Mouse (Mus musculus): ENCODE measurements around the gene Smyd3.

Gene Smyd3

DNA sequence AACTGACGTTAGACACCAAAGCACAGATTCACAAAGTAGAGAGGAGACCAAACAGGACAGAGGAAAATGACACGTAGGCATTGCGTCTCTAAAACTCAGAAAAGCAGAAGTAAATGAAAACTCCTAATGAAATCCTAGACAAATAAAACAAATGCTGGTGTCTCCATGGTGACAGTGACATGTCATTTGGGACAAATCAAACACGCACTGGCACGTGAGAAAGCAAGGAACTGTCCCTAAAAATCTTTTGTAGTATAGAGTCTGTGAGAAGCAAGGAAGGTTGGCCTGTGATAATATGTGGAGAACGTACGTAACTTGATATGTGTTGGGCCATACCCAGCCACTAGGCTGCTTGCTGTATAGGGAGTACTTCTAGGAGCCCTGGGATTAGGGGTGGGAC, 399.2 kb downstream of the Smyd3 start:
- no peak for DNase-seq (ENCODE audit: low read depth, low spot score)

DNA sequence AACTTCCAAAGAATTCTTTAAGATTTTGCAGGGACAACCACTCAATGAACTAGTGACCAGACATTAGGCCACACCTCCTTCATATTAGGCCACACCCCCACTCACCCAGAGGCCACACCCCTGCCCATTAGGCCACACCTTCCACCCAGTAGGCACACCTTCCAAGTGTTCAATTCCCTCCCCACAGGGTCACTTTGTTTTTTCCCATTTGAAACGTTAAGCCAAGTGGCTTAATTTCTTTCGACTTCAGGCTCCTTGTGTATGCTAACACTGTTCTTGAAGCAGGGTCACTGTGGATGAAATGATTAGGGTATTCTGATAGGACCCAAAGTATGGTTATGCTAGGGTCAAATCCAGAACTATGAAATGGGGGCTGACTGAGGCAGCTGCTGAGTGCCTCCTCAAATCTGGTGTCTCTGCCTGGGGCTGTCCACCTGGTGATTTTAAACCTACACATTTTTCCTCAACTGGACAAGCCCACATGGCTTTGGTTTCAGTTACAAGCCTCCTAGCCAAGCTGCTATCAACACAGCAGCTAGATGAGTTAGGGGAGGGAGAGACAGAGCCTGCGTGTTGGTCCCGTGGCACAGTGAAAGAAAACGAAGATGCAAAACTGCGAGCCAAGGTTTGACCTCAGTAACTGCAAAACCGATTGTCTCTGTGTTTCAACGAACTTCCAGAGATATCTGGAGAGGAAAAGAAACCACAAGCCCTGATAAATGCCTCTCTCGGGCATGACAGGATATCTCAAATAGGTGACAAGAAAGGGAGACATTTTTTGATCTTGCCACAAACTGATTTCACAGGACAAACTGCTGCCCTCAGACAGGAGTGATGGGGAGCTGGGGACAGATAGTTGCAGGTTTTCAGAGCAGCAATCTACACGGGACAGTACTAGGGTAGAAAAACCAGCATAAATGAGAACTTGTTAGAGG, 400.8 kb downstream of the Smyd3 start:
- DNase-seq (ENCODE audit: low read depth, low spot score), result no peak

DNA sequence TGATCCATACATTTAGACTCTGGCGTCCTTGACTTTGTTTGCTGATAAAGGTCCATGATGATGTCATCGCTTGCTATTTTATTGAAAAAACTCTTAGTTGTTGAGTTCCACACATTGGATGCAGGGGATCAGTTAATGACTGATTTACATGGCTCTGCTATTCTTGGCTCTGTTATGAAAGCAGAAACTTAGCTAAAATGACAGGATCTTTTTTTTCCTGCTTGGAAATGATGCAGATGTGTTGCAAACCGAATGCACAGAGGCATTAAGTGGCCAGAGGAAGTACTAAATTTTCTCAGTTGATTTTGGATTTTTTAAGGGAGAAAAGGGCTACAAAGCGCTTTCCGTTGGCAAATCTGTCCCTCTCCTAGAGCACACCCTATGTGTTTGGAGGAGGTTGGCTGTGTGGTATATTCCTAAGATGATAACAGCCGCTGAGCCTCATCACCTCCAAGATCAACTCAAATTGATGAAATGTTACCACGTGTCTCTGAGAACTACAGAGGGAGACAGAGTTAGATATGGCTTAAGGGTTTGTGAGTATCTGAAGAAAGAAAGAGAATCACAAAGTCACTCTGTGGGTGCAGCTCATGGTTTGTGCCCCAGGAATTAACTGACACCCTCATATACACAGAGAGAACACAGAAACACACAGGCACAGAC, 402.9 kb downstream of the Smyd3 start:
- no peak for DNase-seq (ENCODE audit: low read depth, low spot score)

DNA sequence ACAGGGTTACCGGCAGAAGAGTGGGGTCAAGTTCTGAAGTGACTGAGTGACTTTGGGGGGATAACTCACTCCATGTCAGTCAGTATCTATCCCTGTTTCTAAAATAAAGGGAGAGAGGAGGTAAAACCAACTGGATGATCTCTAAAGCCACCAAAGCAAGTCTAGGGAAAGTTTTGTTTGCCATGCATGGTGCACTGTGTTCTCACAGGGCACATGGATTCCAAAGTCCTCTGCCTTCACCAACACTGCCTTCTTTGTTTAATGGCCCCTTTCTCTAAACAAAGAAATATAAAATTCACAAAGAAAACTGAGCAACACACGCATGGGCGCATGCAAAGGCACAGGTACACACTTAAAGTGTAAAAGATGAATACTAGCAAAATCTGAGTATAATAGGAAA, 403.5 kb downstream of the Smyd3 start:
- no peak for DNase-seq (ENCODE audit: low read depth, low spot score)

DNA sequence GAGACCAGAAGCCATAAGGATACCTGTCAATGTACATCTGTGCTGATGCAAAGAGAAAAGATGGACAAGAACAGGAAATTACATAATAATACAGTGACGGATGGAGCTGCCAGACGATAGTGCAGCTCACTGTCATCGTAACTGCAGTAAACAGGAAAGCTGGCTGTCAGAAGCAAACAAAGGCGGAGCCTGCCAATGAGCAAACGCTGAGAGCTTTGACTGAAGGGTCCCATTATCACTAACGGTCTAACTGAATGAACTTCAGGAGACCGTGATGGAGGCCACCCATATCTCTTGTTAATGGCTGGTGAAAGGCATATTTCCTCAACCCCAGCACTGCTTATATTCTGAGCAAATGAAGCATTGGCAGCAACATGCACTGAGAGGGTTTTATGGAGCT, 409.1 kb downstream of the Smyd3 start:
- DNase-seq (ENCODE audit: low read depth, low spot score), result no peak

DNA sequence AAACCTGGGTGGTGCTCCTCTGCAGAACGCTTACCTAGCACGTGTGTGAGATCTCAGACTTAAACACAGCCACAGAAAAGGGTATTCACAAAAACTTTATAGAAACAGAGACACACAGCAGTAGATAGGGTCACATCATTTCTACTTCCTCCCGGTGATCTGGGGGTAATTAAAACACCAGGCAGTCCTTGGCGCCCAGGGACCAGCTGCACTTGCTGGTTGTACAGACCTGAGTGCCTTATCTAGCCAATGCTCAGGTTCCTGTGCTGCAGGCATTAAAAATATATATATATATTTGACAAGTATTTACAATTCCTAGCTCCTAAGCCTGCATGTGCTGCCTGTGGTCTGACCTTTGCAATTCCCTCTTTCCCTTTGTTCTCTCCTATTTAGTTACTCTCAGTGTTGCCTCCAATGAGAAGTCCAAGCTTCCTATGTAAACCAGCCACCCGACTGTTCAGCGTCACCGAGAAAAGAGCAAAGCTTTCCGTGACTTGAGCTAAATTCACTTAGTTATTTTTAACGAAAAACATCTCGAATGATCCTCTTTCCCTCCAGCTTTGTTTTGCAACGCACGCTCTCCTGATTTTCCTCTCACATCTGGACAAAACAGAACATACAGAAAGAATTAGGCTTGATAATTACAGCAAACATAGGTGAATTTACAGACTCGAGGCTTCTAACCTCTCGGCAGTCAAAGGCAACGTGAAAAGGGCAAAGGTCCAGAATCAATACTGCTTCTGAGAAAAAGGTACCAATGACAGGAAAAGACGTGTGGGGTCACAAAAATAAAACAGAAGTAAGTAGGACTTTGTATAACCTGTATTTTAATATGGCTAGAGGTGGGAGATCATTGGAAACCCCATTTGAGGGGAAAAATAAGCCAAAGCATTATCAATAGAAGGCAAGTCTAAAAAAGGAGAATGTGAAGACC, 409.8 kb downstream of the Smyd3 start:
- DNase-seq (ENCODE audit: low read depth, low spot score), result no peak

DNA sequence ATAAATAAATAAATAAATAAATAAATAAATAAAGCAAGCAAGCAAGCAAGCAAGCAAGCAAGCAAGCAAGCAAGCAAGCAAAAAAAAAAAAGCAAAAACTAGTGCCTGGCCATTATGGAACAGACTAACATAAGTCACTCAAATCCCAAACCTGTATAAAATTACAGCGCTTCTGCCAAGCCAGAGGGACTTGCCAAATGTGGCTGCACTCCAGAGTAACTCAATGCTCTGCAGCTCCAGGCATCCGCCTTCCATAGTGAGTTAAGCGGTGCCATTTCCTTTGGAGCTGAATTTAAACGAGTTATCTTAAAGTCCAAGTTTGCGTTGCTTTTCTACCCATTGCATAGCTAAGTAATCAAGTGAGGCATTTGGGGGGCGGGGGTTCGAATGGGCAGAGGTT, 410.6 kb downstream of the Smyd3 start:
- DNase-seq (ENCODE audit: low read depth, low spot score), result no peak

DNA sequence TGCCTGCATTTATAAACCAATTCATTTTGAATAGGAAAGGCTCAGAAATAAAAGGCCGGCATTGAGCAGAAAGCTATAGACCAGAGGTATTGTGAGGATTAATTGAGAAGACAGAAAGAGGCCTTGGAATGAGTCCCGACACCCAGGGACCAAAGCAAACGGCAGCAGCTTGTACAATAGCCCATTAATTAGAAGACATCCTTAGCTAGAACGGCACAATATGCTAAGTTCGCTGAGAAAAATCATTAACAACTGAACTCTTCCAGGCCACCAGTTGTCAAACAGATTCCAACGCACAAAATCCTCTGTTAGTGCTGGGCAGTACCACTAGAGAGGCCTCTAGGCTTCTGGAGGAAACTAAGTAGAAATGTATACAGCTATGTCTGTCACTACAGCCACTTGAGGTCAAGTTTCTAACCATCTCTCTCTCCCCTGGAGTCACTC, 411.1 kb downstream of the Smyd3 start:
- no peak for DNase-seq (ENCODE audit: low read depth, low spot score)

DNA sequence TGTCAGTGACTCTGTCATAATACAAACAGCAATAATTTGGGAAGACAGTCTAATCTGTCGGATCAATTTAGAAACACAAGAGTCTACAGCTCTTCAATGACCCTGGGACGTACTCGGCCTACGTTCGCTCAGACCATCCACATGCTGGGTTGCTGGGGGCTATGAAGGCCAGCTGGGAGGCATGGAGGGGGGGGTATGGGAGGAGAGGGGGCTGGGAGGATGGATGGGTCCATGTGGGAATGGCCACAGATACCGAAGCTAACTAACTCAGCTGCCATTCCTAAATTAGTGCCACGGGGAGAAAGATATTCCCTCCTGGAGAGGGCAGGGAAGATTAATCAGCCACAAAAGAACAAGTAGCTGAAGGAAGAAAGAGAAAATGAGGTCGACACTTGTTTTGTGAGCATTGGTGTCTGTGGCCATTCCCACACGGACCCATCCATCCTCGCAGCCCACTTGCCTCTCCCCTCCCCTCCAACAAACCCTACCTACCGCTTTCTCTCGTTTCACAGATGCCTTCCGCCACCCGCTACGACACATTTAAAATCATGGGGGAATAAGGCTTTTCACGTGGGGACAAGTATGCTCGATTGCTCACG, 411.6 kb downstream of the Smyd3 start:
- no peak for DNase-seq (ENCODE audit: low read depth, low spot score)

DNA sequence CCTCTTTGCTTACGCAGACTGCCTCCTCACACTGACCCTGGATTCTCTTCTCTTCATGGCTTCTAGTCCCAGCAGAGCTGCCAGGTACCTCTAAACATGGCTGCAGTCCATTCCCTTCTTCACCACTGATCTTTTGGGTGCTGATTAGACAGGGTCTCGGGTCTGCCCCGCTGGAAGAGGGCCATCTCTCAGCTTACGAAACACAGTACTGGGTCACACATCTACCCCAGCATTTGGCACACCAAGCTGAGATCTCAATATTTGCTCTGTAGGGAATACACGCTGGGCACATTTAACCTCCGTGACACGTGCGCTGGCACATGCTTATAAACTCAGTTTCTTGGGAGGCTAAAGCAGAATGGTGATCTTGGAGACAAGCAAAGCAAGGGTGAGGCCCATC, 413.4 kb downstream of the Smyd3 start:
- DNase-seq (ENCODE audit: low read depth, low spot score), result no peak

DNA sequence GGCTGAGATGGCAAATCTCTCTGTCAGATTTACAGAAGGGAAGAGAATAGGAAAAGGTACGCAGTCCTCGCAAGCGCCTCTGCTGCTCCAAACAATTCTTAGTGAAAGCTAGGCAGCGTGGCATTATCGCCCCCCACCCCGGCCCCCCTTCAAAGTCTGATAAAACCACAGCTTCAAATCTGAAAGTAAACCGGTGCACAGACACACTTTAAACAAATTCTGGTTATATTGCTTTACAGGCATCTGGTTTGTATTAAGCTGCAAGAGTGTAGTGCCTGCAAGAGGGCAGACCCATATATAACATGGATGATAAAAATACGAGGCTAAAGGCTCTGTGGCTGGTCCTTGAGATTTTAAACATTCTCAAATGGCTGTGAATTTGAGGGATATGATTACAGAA, 420.8 kb downstream of the Smyd3 start:
- DNase-seq (ENCODE audit: low read depth, low spot score), result no peak

DNA sequence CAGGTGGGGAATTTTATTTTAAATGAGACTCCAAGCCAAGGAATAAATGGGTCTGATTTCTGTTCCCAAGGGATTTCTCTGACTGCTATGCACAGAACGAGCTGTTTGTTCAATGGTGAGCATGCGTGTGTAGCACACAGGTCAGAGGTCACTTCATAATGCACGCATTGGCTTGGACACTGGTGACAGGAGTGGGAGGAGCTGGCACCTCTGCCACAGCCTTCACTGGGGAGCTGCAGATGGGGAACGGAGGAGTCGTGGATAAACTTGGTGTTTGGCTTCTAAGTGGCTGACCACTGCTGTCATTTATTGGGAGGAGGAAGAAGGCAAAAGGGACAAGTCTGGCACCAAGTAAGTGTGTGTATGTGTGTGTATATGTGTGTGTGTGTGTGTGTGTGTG, 421.5 kb downstream of the Smyd3 start:
- DNase-seq (ENCODE audit: low read depth, low spot score), result no peak

DNA sequence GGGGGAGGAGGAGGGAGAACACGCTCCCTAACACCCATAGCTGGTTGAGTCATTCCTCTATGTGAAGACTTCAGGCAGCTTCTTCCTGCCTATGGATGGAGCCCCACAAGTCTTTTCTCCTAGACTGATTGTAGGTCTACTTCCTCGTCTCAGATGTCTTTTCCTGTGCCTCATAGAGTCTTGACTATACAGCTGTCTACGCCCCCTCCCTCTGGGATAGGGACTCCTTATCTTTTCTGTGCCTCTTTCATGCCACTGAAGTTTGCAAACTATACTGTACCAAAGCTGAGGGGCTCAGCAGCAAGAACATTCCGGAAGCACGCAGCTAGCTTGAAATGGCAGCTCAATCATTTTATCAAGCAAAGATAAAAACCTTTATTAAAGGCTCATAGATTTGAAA, 428.7 kb downstream of the Smyd3 start:
- DNase-seq (ENCODE audit: low read depth, low spot score), result no peak

DNA sequence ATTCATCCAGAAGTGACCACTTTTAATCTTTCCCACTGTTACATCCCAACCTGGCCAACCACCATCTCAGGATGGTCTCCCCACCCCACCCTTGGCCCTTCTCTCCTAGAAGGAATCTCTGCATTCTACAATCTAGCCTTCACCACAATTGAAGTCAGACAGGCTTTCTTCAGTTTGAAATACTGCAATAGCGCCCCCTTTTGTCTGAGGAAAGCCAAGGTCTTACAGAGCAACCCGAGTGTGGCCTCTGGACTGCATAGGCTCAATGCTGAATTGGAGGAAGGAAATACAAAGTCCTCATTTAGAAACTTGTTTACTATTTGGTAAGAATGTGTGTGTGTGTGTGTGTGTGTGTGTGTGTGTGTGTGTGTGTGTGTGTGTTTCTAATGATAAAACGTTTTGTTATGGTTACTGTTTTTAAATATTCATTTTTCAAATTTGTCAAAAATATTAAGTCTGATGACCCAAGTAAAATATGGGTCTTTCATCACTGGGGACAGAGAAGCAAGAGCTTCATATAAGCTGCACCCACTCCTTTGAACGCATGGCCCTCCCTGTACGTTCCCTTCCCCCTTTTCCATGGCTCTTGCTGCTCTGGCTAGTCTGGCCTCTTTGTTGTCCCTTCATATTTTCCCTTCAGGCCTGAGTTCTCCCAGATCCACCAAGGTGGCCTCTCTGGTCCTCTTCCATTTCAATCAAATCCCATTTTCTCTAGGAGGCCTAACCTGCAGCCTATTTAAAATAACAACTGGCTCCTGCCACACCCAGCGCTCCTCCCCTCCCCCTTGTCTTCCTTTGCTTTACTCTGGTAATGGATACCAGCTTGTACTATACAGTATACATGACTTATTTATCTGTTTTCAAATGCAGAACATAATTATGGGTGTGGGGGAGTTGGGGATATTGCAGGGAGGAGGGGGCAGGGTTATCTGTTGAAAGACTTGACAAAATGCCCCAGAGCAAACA, 430.5 kb downstream of the Smyd3 start:
- DNase-seq (ENCODE audit: low read depth, low spot score), result no peak

DNA sequence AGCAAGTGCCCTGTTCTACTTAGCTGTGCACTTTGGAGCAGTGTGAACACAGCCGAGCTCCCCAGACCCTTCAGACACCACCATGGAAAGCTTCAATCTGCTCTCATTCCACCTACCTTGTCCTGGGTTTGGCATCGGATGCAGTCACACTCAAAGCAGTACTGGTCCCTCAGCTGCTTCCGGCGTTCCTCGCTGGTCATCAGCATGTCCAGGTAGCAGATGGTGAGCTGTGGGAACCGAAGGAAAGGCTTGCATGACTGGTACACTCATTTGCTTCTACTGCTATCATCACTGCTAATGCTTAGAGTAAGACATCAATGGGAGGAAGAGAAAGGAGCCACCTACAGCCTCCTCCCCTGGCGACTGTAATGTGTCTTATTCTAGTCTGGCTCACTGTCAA, 431.6 kb downstream of the Smyd3 start:
- DNase-seq (ENCODE audit: low read depth, low spot score), result no peak

DNA sequence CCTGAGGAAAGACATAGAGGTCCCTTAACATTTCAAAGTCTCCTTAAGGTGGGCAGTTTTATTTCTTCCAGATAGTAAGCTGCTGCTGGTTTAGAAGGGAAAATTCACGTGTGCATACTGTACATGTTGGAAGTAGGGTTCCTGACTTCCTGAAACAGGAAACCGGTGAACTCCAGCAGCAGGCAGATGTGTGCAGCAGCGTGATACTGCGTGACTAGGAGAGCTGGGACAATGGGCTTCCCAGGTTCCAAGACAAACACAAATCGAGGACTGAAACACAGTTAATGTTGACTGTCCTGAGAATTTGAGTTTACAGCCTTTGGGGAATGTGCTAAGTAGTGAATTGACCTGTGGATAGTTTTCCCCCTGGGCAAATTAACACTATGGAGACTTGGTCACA, 434.7 kb downstream of the Smyd3 start:
- DNase-seq (ENCODE audit: low read depth, low spot score), result no peak

DNA sequence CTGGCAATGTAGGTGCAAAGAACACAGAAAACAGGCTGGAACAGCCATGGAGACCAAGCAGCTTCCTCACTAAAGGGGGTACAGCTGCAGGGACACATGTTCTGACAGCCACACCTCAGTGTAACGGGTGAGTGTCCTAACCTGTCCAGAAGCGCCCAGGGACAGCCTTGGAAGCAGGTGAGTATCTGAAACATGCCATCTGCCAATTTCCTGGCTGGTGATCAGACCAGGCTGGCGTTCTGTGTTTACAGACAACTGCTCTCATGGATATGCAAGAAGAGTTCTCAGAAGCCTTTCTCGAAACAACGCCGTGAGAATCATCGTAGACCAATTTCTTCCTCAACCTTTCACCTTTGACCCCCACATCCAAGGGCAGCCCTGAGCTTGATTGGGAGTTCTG, 444.0 kb downstream of the Smyd3 start:
- DNase-seq (ENCODE audit: low read depth, low spot score), result no peak

DNA sequence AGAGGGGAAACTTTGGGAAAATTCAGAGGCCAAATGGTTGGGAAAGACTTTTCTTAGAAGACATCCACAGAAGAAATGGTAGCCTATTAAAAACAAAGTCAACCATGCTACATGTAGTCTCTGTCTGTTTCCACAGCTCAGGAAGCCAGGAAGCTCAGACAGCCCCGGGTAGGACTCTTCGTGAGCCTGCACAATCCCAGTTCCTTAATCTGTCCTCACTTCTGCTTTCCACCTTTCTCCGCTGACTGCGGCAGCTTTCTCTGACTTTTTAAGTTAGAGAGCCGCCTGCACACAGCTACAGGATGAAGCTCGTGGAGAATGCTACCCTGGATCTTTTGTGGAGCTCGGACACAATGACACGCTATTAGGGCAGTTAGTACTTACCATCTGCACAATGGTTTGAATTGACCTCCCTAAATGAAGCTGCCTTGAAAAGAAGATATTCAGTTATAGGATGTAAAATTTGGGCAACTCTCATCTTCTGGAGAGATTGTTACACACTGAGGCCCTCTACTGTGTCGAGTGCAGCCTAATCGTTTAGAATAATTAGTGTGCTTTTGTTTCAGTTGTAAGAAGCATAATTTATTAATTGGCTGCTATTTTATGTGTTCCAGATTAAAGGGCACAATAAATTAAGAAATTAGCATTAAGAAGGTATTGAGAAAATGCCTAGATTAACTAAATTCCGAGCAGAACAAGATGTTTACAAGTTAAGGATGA, 444.7 kb downstream of the Smyd3 start:
- DNase-seq (ENCODE audit: low read depth, low spot score), result no peak

DNA sequence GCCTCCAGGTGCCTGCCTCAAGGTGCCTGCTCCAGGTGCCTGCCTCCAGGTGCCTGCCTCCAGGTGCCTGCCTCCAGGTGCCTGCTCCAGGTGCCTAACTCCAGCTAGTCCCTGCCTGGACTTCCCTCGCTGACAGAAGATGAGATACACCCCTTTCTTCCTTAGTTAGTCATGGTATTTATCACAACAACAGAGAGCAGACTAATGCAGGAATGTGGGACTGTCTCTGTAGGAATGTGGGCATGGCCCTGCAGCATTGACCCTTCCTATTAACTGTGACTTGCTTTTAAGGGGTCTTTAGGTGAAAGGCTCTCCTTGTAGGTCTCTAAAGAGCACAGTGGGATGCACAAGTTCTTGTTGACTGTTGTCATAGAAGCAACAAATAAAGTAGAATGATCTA, 445.4 kb downstream of the Smyd3 start:
- no peak for DNase-seq (ENCODE audit: low read depth, low spot score)

DNA sequence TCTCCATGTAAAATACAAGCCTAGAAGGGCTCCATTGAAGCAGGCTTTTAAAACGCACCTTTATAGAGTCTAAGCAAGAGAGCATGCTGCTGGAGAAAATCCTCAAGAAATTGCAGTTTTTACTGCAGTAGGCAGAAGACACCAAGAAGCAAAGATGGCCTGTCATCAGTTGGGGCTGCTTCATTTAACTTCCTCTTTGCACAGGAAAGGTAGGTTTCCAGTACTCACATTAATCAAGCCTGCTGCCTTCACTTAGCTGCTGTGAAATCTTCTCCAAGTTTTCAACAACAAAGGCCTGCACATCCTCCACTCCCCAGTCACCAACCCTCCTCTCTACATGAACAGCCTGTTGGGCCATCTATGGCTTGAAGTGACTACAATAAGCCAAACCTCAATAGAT, 448.9 kb downstream of the Smyd3 start:
- no peak for DNase-seq (ENCODE audit: low read depth, low spot score)
